Mouse (Mus musculus) embryonic facial prominence, embryonic 12.5 days (tissue): Measurements from ENCODE around the gene Carmil3. TPM values are rescaled to one million over a fixed set of nuclear protein-coding genes. Genes with fewer than 3 reads are reported as not detected.

Source experiments
- ATAC-seq: fragments of 200-750 bp; cut with Nextera tagmentation; 2 replicates; pipeline ENCODE4 v1.8.0; 2017; ENCODE audit not compliant: insufficient number of reproducible peaks, insufficient read depth, low FRiP score, low TSS enrichment
- H3K27ac ChIP-seq: fragments of 300-500 bp; sonication (generic); 2 replicates; pipeline ENCODE4 v1.5.1; 2016; ENCODE audit warnings: mild to moderate bottlenecking
- H3K27me3 ChIP-seq: fragments of 300-500 bp; sonication (generic); 2 replicates; pipeline ENCODE4 v1.6.1; 2016; ENCODE audit warnings: mild to moderate bottlenecking, moderate library complexity
- H3K36me3 ChIP-seq: fragments of 300-500 bp; sonication (generic); 2 replicates; pipeline ENCODE4 v1.6.1; 2016; ENCODE audit warnings: mild to moderate bottlenecking
- H3K4me1 ChIP-seq: fragments of 300-500 bp; sonication (generic); 2 replicates; pipeline ENCODE4 v1.6.1; 2016
- H3K4me2 ChIP-seq: fragments of 300-500 bp; sonication (generic); replicated peaks from 2 replicates; pipeline ENCODE4 v1.6.1; 2016; ENCODE audit warnings: mild to moderate bottlenecking, moderate library complexity
- H3K4me3 ChIP-seq: fragments of 300-500 bp; sonication (generic); 2 replicates; pipeline ENCODE4 v1.5.1; 2016; ENCODE audit warnings: mild to moderate bottlenecking
- H3K9ac ChIP-seq: fragments of 300-500 bp; sonication (generic); 2 replicates; pipeline ENCODE4 v1.6.1; 2016; ENCODE audit warnings: mild to moderate bottlenecking, moderate library complexity
- H3K9me3 ChIP-seq: fragments of 300-500 bp; sonication (generic); 2 replicates; pipeline ENCODE4 v1.6.1; 2016; ENCODE audit warnings: mild to moderate bottlenecking, moderate library complexity
- WGBS: fragments of 180-500 bp; shearing (Covaris S2); methylation state at CpG from one replicate; pipeline ENCODE4 v1.1.7; 2016; 5-methylcytosine and 5-hydroxymethylcytosine counted together
- polyA plus RNA-seq: library from polyadenylated mRNA; unstranded; fragments of >200 nt; fragmentation: Nextera tagmentation; extraction: Ambion mirVana; gene quantifications from 2 replicates; pipeline ENCODE4 v1.2.1, GENCODE M21; 2016

Carmil3 gene
- 6.2 TPM in 2 replicates for polyA plus RNA-seq

GRCm38 (mm10) chr14:55490361-55491201 lies at the start of gene Carmil3:
Gene Carmil3, plus strand, starts transcription at chr14:55490651.
- H3K27me3 ChIP-seq: no peaks in the 10 kb centered on the region
- no peaks in the 10 kb centered on the region for H3K9me3 ChIP-seq
- peak within 1 kb of the TSS; percentile 84 for H3K4me2 ChIP-seq
- WGBS: under 1% methylated on average over 62 of the region's 68 CpGs
- H3K36me3 ChIP-seq: peaks cover 19% of the 10 kb centered on the region; the same call in 1 of the 2 replicates
- H3K27ac ChIP-seq: peak within 1 kb of the TSS; percentile 76
- peak within 1 kb of the TSS; percentile 65 for H3K9ac ChIP-seq
- ATAC-seq: peak; percentile 70
- H3K4me1 ChIP-seq: peaks cover 13% of the 10 kb centered on the region
- peak within 1 kb of the TSS; percentile 59 for H3K4me3 ChIP-seq

GRCm38 (mm10) chr14:55457693-55458092 lies 32.8 kb upstream of the Carmil3 start:
- no peak overlapping the region for H3K4me3 ChIP-seq
- ATAC-seq: no peak
- H3K36me3 ChIP-seq: no peaks in the 10 kb centered on the region
- 86% methylated on average over 2 of the region's 2 CpGs for WGBS
- H3K27ac ChIP-seq: no peak overlapping the region
- no peaks in the 10 kb centered on the region for H3K27me3 ChIP-seq
- no peak overlapping the region for H3K4me2 ChIP-seq
- H3K9ac ChIP-seq: no peak overlapping the region
- H3K4me1 ChIP-seq: 0 out of 2 replicates have a peak, but pooled peaks cover 1% of the 10 kb centered on the region
- no peaks in the 10 kb centered on the region for H3K9me3 ChIP-seq

- H3K9me3 ChIP-seq: no peaks in the 10 kb centered on the region
- H3K4me3 ChIP-seq: no peak overlapping the region
- WGBS: 20% methylated on average over 10 of the region's 10 CpGs
- ATAC-seq: no peak
- H3K27me3 ChIP-seq: no peaks in the 10 kb centered on the region
- H3K9ac ChIP-seq: no peak overlapping the region
- 0 out of 2 replicates have a peak, but pooled peaks cover 2% of the 10 kb centered on the region for H3K4me1 ChIP-seq
- no peaks in the 10 kb centered on the region for H3K36me3 ChIP-seq
- H3K27ac ChIP-seq: no peak overlapping the region
- H3K4me2 ChIP-seq: no peak overlapping the region
Measured at GRCm38 (mm10) chr14:55458273-55458672, 32.2 kb upstream of the Carmil3 start.

GRCm38 (mm10) chr14:55458761-55459160 lies 31.7 kb upstream of the Carmil3 start:
- no peak overlapping the region for H3K4me3 ChIP-seq
- H3K4me2 ChIP-seq: no peak overlapping the region
- H3K4me1 ChIP-seq: 0 out of 2 replicates have a peak, but pooled peaks cover 2% of the 10 kb centered on the region
- no peaks in the 10 kb centered on the region for H3K9me3 ChIP-seq
- 81% methylated on average over 3 of the region's 3 CpGs for WGBS
- no peak overlapping the region for H3K27ac ChIP-seq
- no peaks in the 10 kb centered on the region for H3K36me3 ChIP-seq
- no peaks in the 10 kb centered on the region for H3K27me3 ChIP-seq
- no peak overlapping the region for H3K9ac ChIP-seq
- no peak for ATAC-seq

- Histone ChIP-seq H3K4me3 (no peak overlapping the region), H3K36me3 (no peaks in the 10 kb centered on the region), H3K9me3 (no peaks in the 10 kb centered on the region), H3K4me2 (no peak overlapping the region), H3K4me1 (0 out of 2 replicates have a peak, but pooled peaks cover 2% of the 10 kb centered on the region), H3K27ac (no peak overlapping the region), H3K27me3 (no peaks in the 10 kb centered on the region), H3K9ac (no peak overlapping the region)
- no peak for ATAC-seq
- 63% methylated on average over 4 of the region's 4 CpGs for WGBS
Measured at GRCm38 (mm10) chr14:55459796-55460195, 30.7 kb upstream of the Carmil3 start.

- 72% methylated on average over 10 of the region's 10 CpGs for WGBS
- H3K36me3 ChIP-seq: no peaks in the 10 kb centered on the region
- no peak overlapping the region for H3K4me3 ChIP-seq
- ATAC-seq: no peak
- H3K27me3 ChIP-seq: no peaks in the 10 kb centered on the region
- H3K9ac ChIP-seq: no peak overlapping the region
- H3K4me2 ChIP-seq: no peak overlapping the region
- H3K4me1 ChIP-seq: 0 out of 2 replicates have a peak, but pooled peaks cover 2% of the 10 kb centered on the region
- H3K9me3 ChIP-seq: no peaks in the 10 kb centered on the region
- no peak overlapping the region for H3K27ac ChIP-seq
Measured at GRCm38 (mm10) chr14:55460297-55460696, 30.2 kb upstream of the Carmil3 start.

GRCm38 (mm10) chr14:55461757-55462156 lies 28.7 kb upstream of the Carmil3 start:
- 55% methylated on average over 4 of the region's 4 CpGs for WGBS
- 0 out of 2 replicates have a peak, but pooled peaks cover 2% of the 10 kb centered on the region for H3K4me1 ChIP-seq
- H3K9ac ChIP-seq: no peak overlapping the region
- H3K4me2 ChIP-seq: no peak overlapping the region
- no peaks in the 10 kb centered on the region for H3K9me3 ChIP-seq
- no peak for ATAC-seq
- no peaks in the 10 kb centered on the region for H3K27me3 ChIP-seq
- no peaks in the 10 kb centered on the region for H3K36me3 ChIP-seq
- no peak overlapping the region for H3K27ac ChIP-seq
- no peak overlapping the region for H3K4me3 ChIP-seq

GRCm38 (mm10) chr14:55466481-55466880 lies 24.0 kb upstream of the Carmil3 start:
- no peak overlapping the region for H3K9ac ChIP-seq
- ATAC-seq: no peak
- H3K9me3 ChIP-seq: no peaks in the 10 kb centered on the region
- peaks cover 15% of the 10 kb centered on the region for H3K4me1 ChIP-seq
- 71% methylated on average over 4 of the region's 4 CpGs for WGBS
- no peak overlapping the region for H3K4me2 ChIP-seq
- no peak overlapping the region for H3K27ac ChIP-seq
- no peaks in the 10 kb centered on the region for H3K36me3 ChIP-seq
- no peaks in the 10 kb centered on the region for H3K27me3 ChIP-seq
- no peak overlapping the region for H3K4me3 ChIP-seq

- 78% methylated on average over 7 of the region's 7 CpGs for WGBS
Measured at GRCm38 (mm10) chr14:55467108-55467507, 23.3 kb upstream of the Carmil3 start.

GRCm38 (mm10) chr14:55468301-55468741 lies 22.1 kb upstream of the Carmil3 start:
- Histone ChIP-seq H3K4me1 (peaks cover 16% of the 10 kb centered on the region), H3K27ac (no peak overlapping the region), H3K9ac (no peak overlapping the region), H3K4me3 (no peak overlapping the region), H3K9me3 (no peaks in the 10 kb centered on the region), H3K36me3 (no peaks in the 10 kb centered on the region), H3K27me3 (no peaks in the 10 kb centered on the region), H3K4me2 (no peak overlapping the region)
- no peak for ATAC-seq
- 89% methylated on average over 2 of the region's 2 CpGs for WGBS

More at GRCm38 (mm10) chr14:55467108-55467507, 23.3 kb upstream of the Carmil3 start:
- Histone ChIP-seq H3K4me3 (no peak overlapping the region), H3K27ac (no peak overlapping the region), H3K4me2 (no peak overlapping the region), H3K36me3 (no peaks in the 10 kb centered on the region), H3K9ac (no peak overlapping the region), H3K27me3 (no peaks in the 10 kb centered on the region), H3K9me3 (no peaks in the 10 kb centered on the region), H3K4me1 (peaks cover 18% of the 10 kb centered on the region)
- no peak for ATAC-seq

- no peak overlapping the region for H3K27ac ChIP-seq
- no peaks in the 10 kb centered on the region for H3K9me3 ChIP-seq
- peaks cover 16% of the 10 kb centered on the region for H3K4me1 ChIP-seq
- no peaks in the 10 kb centered on the region for H3K36me3 ChIP-seq
- no peaks in the 10 kb centered on the region for H3K27me3 ChIP-seq
- 88% methylated on average over 2 of the region's 2 CpGs for WGBS
- no peak overlapping the region for H3K4me3 ChIP-seq
- ATAC-seq: no peak
- no peak overlapping the region for H3K9ac ChIP-seq
- H3K4me2 ChIP-seq: no peak overlapping the region
Measured at GRCm38 (mm10) chr14:55469041-55469440, 21.4 kb upstream of the Carmil3 start.

- H3K4me2 ChIP-seq: no peak overlapping the region
- H3K27ac ChIP-seq: no peak overlapping the region
- no peak overlapping the region for H3K9ac ChIP-seq
- no peaks in the 10 kb centered on the region for H3K27me3 ChIP-seq
- H3K9me3 ChIP-seq: no peaks in the 10 kb centered on the region
- 72% methylated on average over 6 of the region's 6 CpGs for WGBS
- no peaks in the 10 kb centered on the region for H3K36me3 ChIP-seq
- no peak for ATAC-seq
- no peak overlapping the region for H3K4me3 ChIP-seq
- peaks cover 16% of the 10 kb centered on the region for H3K4me1 ChIP-seq
Measured at GRCm38 (mm10) chr14:55469821-55470220, 20.6 kb upstream of the Carmil3 start.
